Mouse (Mus musculus): ENCODE measurements around the gene Ifi47. TPM values are rescaled to one million over a fixed set of nuclear protein-coding genes. Genes with fewer than 3 reads are reported as not detected.
A peak's percentile ranks its signal among the peaks of the same experiment; 100 is the strongest.

Ifi47 gene
- polyA plus RNA-seq, 1 experiment from 2014 or later = 1.6 TPM

DNA sequence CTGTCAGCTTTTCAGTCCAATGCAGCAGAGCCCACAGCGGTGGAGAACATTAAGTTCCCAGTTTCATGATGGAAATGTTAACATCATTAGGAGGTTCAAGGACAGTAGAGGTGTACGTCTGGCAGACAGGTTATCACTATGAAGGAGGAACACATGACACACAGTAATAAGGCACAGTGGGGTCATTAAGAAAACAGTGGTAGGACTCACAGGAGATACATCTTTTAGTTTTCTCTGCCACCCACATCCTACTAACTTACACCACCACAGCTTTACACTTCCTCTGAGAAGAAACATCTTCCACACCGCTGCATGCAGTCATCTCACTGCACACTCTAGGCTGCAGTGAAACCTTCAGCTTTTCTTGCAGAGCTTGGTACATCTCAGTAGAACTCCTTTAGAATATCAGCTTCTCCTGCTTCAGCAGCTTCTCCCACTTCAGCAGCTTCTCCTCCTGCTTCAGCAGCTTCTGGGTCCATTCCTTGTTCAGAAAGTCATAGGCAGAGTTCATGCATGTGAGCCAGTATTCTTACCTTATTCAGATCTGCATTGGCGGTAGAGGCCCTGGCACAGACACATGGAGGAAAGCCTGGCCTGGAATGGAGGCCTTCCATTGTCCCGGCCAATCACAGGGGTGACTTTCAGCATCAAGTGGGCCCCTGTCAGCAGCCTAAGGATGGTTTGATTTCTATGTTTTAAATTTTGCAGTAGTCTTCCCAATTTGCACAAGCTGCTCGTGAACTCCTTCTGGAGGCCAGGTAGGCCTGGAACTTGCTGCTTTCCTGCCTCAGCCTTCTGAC is 17.7 kb downstream of the Ifi47 start:
- H3K4me1 ChIP-seq (ENCODE audit: control insufficient read depth, insufficient read depth, low read length) = no peaks in the 10 kb centered on the region
- no peak overlapping the region for H3K4me2 ChIP-seq (replicated peaks; ENCODE audit: low read depth, low read length)
- H3K36me3 ChIP-seq (ENCODE audit: control insufficient read depth, insufficient read depth, low read length) = no peaks in the 10 kb centered on the region
- no peak for ATAC-seq (ENCODE audit: insufficient number of reproducible peaks, insufficient read depth, low FRiP score, low read depth)
- H3K4me3 ChIP-seq (ENCODE audit: low read depth, low read length) = no peak overlapping the region
- WGBS = 82% methylated on average over 6 of the region's 6 CpGs
- no peak overlapping the region for H3K9ac ChIP-seq (replicated peaks; ENCODE audit: low read depth, low read length)
- H3K27ac ChIP-seq (ENCODE audit: low read length) = no peak overlapping the region
- no peaks in the 10 kb centered on the region for H3K27me3 ChIP-seq (ENCODE audit: control insufficient read depth, insufficient read depth, low read length)
- H3K9me3 ChIP-seq (ENCODE audit: control insufficient read depth, low read depth, low read length) = no peaks in the 10 kb centered on the region

DNA sequence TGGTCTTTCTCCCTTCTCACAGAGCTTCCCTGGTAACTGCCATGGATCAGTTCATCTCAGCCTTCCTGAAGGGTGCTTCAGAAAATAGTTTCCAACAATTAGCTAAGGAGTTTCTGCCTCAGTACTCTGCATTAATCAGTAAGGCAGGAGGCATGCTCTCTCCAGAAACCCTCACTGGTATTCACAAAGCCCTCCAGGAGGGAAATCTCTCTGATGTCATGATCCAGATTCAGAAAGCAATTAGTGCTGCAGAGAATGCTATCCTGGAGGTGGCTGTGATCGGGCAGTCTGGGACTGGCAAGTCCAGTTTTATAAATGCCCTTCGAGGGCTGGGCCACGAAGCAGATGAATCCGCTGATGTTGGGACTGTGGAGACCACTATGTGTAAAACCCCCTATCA is 19.0 kb downstream of the Ifi47 start:
- Histone ChIP-seq H3K4me2 (replicated peaks; ENCODE audit: low read depth, low read length) (no peak overlapping the region), H3K4me3 (ENCODE audit: low read depth, low read length) (no peak overlapping the region), H3K9me3 (ENCODE audit: control insufficient read depth, low read depth, low read length) (no peaks in the 10 kb centered on the region), H3K27me3 (ENCODE audit: control insufficient read depth, insufficient read depth, low read length) (no peaks in the 10 kb centered on the region), H3K9ac (replicated peaks; ENCODE audit: low read depth, low read length) (no peak overlapping the region), H3K27ac (ENCODE audit: low read length) (no peak overlapping the region), H3K36me3 (ENCODE audit: control insufficient read depth, insufficient read depth, low read length) (no peaks in the 10 kb centered on the region), H3K4me1 (ENCODE audit: control insufficient read depth, insufficient read depth, low read length) (no peaks in the 10 kb centered on the region)
- WGBS = 86% methylated on average over 4 of the region's 4 CpGs
- no peak for ATAC-seq (ENCODE audit: insufficient number of reproducible peaks, insufficient read depth, low FRiP score, low read depth)

DNA sequence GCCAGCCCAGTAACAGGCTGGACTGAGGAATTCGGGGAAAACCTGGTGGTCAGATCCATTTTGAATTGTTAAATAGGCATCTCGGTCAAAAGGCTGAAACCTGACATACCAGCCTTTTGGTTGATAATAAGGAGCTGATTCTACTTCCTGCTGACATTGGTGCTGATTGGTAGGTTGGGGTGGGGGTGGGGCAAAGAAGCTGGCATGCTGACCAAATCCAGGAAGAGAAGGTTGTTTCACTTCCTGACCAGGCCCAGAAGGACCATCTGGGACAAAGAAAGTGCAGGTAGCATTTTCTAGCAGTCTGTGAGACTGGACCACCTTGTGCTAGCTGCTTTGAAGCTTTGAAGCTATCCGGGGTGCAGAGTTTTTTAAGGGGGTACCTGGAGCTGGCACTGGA is 24.0 kb downstream of the Ifi47 start:
- Histone ChIP-seq H3K9ac (replicated peaks; ENCODE audit: low read depth, low read length) (no peak overlapping the region), H3K4me1 (ENCODE audit: control insufficient read depth, insufficient read depth, low read length) (no peaks in the 10 kb centered on the region), H3K9me3 (ENCODE audit: control insufficient read depth, low read depth, low read length) (no peaks in the 10 kb centered on the region), H3K4me3 (ENCODE audit: low read depth, low read length) (no peak overlapping the region), H3K27ac (ENCODE audit: low read length) (no peak overlapping the region), H3K36me3 (ENCODE audit: control insufficient read depth, insufficient read depth, low read length) (no peaks in the 10 kb centered on the region), H3K27me3 (ENCODE audit: control insufficient read depth, insufficient read depth, low read length) (no peaks in the 10 kb centered on the region), H3K4me2 (replicated peaks; ENCODE audit: low read depth, low read length) (no peak overlapping the region)
- WGBS = 89% methylated on average over 3 of the region's 3 CpGs
- ATAC-seq (ENCODE audit: insufficient number of reproducible peaks, insufficient read depth, low FRiP score, low read depth) = no peak

DNA sequence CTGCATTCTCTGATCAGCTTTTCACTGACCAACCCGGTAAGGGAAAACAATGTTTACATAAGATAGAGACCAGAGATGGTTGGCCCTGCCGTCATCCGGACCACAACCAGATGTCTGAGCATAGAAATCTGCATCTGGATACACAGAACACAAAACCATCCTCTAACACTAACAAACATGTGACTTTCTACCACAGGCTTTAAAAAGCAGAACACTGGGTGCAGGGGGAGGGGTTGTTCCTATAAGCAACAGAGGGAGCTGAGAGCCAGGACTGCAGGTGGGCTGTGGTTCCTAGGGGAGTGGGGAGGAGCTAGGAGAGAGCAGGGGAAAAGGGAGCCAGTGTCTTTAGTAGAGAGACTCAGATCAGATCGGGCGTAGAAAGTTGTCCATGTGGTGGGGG is 25.1 kb downstream of the Ifi47 start:
- Histone ChIP-seq H3K36me3 (ENCODE audit: control insufficient read depth, insufficient read depth, low read length) (no peaks in the 10 kb centered on the region), H3K27ac (ENCODE audit: low read length) (no peak overlapping the region), H3K27me3 (ENCODE audit: control insufficient read depth, insufficient read depth, low read length) (no peaks in the 10 kb centered on the region), H3K4me3 (ENCODE audit: low read depth, low read length) (no peak overlapping the region), H3K4me2 (replicated peaks; ENCODE audit: low read depth, low read length) (no peak overlapping the region), H3K9me3 (ENCODE audit: control insufficient read depth, low read depth, low read length) (no peaks in the 10 kb centered on the region), H3K9ac (replicated peaks; ENCODE audit: low read depth, low read length) (no peak overlapping the region), H3K4me1 (ENCODE audit: control insufficient read depth, insufficient read depth, low read length) (no peaks in the 10 kb centered on the region)
- no peak for ATAC-seq (ENCODE audit: insufficient number of reproducible peaks, insufficient read depth, low FRiP score, low read depth)
- 33% methylated on average over 5 of the region's 5 CpGs for WGBS

DNA sequence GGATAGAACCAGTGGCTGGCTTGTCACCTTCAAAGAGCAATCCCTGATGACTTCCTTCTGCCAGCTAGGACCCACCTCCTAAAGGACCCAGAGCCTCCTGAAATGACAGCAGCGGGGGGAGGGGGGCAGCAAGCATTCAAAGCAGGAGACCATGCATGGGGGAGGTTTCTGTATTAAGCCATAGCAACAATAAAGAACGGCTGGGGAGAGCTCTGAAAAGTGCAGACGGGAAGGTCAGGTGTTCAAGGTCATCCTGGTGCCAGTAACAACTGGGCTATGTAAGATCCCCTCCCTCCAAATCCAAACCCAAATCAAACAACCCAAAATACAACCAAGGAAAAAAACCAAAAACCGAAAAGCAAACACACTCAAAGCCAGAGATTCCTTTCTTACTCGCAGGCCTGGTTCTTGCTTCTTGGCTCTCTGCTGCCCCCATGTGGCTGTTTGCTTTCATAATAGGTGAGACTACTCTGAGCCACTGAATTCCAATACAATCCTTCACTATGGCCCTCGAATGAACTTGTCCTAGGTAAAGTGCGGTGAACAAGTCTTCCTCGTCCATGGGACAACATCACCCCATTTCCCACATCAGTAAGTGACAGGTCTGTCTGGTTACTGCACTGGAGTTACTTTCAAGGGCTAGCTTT is 26.8 kb downstream of the Ifi47 start:
- no peaks in the 10 kb centered on the region for H3K36me3 ChIP-seq (ENCODE audit: control insufficient read depth, insufficient read depth, low read length)
- no peak overlapping the region for H3K4me2 ChIP-seq (replicated peaks; ENCODE audit: low read depth, low read length)
- 12% methylated on average over 8 of the region's 8 CpGs for WGBS

DNA sequence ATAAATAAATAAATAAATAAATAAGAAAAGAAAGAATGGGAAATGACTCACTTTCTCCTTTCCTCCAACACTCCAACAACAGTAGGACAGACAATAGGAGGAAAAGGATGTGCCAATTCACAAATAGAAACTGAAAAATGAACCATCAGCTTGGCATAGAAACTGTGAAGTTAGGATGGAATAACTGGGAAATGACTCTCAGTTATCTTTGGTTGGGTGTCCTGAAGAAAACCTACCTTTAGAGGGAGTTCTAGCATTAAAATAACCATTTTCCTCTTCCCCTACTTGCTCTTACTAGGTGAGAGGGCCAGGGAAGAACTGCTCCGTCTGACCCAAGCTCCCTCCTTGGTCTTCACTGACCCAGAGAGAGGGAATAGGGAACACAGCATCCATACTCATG is 29.4 kb downstream of the Ifi47 start:
- Histone ChIP-seq H3K4me1 (ENCODE audit: control insufficient read depth, insufficient read depth, low read length) (0 out of 2 replicates have a peak, but pooled peaks cover 4% of the 10 kb centered on the region), H3K27me3 (ENCODE audit: control insufficient read depth, insufficient read depth, low read length) (no peaks in the 10 kb centered on the region), H3K4me3 (ENCODE audit: low read depth, low read length) (no peak overlapping the region), H3K4me2 (replicated peaks; ENCODE audit: low read depth, low read length) (no peak overlapping the region), H3K36me3 (ENCODE audit: control insufficient read depth, insufficient read depth, low read length) (no peaks in the 10 kb centered on the region), H3K9me3 (ENCODE audit: control insufficient read depth, low read depth, low read length) (no peaks in the 10 kb centered on the region), H3K27ac (ENCODE audit: low read length) (no peak overlapping the region), H3K9ac (replicated peaks; ENCODE audit: low read depth, low read length) (no peak overlapping the region)
- WGBS = 71% methylated on average over 1 of the region's 1 CpGs
- ATAC-seq (ENCODE audit: insufficient number of reproducible peaks, insufficient read depth, low FRiP score, low read depth) = no peak

More for the DNA sequence above, 26.8 kb downstream of the Ifi47 start:
- no peaks in the 10 kb centered on the region for H3K27me3 ChIP-seq (ENCODE audit: control insufficient read depth, insufficient read depth, low read length)
- no peak overlapping the region for H3K9ac ChIP-seq (replicated peaks; ENCODE audit: low read depth, low read length)
- no peaks in the 10 kb centered on the region for H3K9me3 ChIP-seq (ENCODE audit: control insufficient read depth, low read depth, low read length)
- no peak overlapping the region for H3K27ac ChIP-seq (ENCODE audit: low read length)
- no peak overlapping the region for H3K4me3 ChIP-seq (ENCODE audit: low read depth, low read length)
- ATAC-seq (ENCODE audit: insufficient number of reproducible peaks, insufficient read depth, low FRiP score, low read depth) = peak; percentile 50; the same call in 1 of the 2 replicates
- 0 out of 2 replicates have a peak, but pooled peaks cover 4% of the 10 kb centered on the region for H3K4me1 ChIP-seq (ENCODE audit: control insufficient read depth, insufficient read depth, low read length)

DNA sequence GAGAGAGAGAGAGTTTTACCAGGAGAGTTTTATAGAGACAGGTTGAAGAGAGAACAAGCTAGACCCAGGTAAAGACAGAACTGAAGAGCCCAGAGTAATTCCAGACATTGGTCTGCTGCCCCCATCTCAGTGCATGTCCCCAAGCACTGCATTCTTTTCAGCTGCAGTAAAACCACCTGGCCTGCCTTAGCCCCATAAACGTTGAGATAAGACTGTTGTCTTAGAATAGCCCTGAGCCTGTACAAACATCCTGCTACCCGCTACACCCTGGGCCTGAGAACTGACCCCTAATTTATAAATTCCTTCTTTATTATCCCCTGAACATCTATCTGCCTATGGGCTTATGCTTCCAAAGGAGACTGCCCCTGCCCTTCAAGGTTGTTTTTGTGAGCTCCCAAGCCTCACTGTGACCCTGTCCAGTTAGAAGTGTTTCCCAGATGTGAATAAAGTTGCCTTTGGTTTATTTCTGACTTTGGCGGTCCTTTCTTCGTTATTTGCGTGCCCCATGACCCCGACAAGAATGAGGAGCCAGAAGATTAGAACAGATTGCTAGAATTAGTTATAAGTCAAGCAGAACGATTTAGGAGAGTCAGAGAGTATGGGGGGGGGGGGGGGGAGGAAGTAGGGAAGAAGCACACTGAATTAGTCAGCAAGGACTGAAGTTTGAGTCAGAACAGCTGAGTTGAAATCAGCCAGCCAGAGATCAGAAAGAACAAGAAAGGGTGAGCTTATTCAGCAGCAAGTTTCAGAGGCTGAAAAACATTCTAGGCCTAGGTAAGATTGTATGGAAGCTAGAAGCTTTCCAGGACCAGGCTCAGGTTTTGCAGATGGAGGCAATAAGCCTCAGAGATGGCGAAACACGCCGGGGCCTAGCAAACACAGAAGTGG is 31.5 kb downstream of the Ifi47 start:
- no peak overlapping the region for H3K4me3 ChIP-seq (ENCODE audit: low read depth, low read length)
- no peak for ATAC-seq (ENCODE audit: insufficient number of reproducible peaks, insufficient read depth, low FRiP score, low read depth)
- 47% methylated on average over 10 of the region's 10 CpGs for WGBS

DNA sequence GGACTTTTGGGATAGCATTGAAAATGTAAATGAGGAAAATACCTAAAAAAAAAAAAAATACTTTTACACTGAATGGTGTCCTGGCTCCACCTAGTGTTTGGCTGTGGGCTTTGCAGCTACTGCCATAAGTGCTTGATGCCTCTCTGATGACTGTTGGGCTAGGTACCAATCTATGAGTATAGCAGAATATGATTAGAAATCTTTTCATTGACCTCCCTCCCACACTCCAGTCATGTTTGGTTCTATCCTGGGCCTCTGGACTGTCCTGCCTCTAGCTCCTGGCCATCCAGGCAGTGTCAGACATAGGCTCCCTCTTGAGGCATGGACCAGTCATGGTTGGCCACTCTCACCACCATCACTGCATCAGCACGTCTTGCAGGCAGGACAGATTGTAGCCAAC is 32.4 kb downstream of the Ifi47 start:
- no peak overlapping the region for H3K4me2 ChIP-seq (replicated peaks; ENCODE audit: low read depth, low read length)
- 50% methylated on average over 1 of the region's 1 CpGs for WGBS
- no peak; the same call in 1 of the 2 replicates for ATAC-seq (ENCODE audit: insufficient number of reproducible peaks, insufficient read depth, low FRiP score, low read depth)

More for the DNA sequence above, 31.5 kb downstream of the Ifi47 start:
- Histone ChIP-seq H3K27me3 (ENCODE audit: control insufficient read depth, insufficient read depth, low read length) (no peaks in the 10 kb centered on the region), H3K27ac (ENCODE audit: low read length) (no peak overlapping the region), H3K9me3 (ENCODE audit: control insufficient read depth, low read depth, low read length) (no peaks in the 10 kb centered on the region), H3K9ac (replicated peaks; ENCODE audit: low read depth, low read length) (no peak overlapping the region), H3K4me2 (replicated peaks; ENCODE audit: low read depth, low read length) (no peak overlapping the region), H3K4me1 (ENCODE audit: control insufficient read depth, insufficient read depth, low read length) (0 out of 2 replicates have a peak, but pooled peaks cover 4% of the 10 kb centered on the region), H3K36me3 (ENCODE audit: control insufficient read depth, insufficient read depth, low read length) (no peaks in the 10 kb centered on the region)

More for the DNA sequence above, 32.4 kb downstream of the Ifi47 start:
- 0 out of 2 replicates have a peak, but pooled peaks cover 4% of the 10 kb centered on the region for H3K4me1 ChIP-seq (ENCODE audit: control insufficient read depth, insufficient read depth, low read length)
- no peaks in the 10 kb centered on the region for H3K36me3 ChIP-seq (ENCODE audit: control insufficient read depth, insufficient read depth, low read length)
- H3K27me3 ChIP-seq (ENCODE audit: control insufficient read depth, insufficient read depth, low read length) = no peaks in the 10 kb centered on the region
- H3K9me3 ChIP-seq (ENCODE audit: control insufficient read depth, low read depth, low read length) = no peaks in the 10 kb centered on the region
- H3K9ac ChIP-seq (replicated peaks; ENCODE audit: low read depth, low read length) = no peak overlapping the region
- no peak overlapping the region for H3K4me3 ChIP-seq (ENCODE audit: low read depth, low read length)
- H3K27ac ChIP-seq (ENCODE audit: low read length) = no peak overlapping the region

Measured in stomach, embryonic 14.5 days (tissue).